Mouse (Mus musculus): ENCODE data around the gene Ruvbl2. TPM values are rescaled to one million over a fixed set of nuclear protein-coding genes. Genes with fewer than 3 reads are reported as not detected.
A peak's percentile ranks its signal among the peaks of the same experiment; 100 is the strongest.
"Not testable (repeated sequence)": the region's sequence is repeated elsewhere in the genome, so short reads cannot be mapped to it uniquely, and the experiment has no call there.

Ruvbl2 gene
- polyA plus RNA-seq, 1 experiment = 125 TPM

GRCm38 (mm10) chr7:45470869-45471268 is 33.0 kb upstream of the Ruvbl2 start:
- TF ChIP-seq CTCF (IDR thresholded peaks at IDR 0.05; ENCODE audit: borderline replicate concordance, extremely low read depth, insufficient read depth, insufficient read length) = peak; percentile 69; the same call in 1 of the 2 replicates
- no peak for TF ChIP-seq POLR2A (IDR thresholded peaks at IDR 0.05; ENCODE audit: borderline replicate concordance, extremely low read depth, insufficient read depth, insufficient read length, poor library complexity, severe bottlenecking)

GRCm38 (mm10) chr7:45467090-45467670 is 29.3 kb upstream of the Ruvbl2 start:
- DNase-seq (ENCODE audit: low read depth) = no peak
- TF ChIP-seq POLR2A (IDR thresholded peaks at IDR 0.05; ENCODE audit: borderline replicate concordance, extremely low read depth, insufficient read depth, insufficient read length, poor library complexity, severe bottlenecking) (no peak), CTCF (IDR thresholded peaks at IDR 0.05; ENCODE audit: borderline replicate concordance, extremely low read depth, insufficient read depth, insufficient read length) (no peak)

More at GRCm38 (mm10) chr7:45470869-45471268, 33.0 kb upstream of the Ruvbl2 start:
- peak; percentile 80 for DNase-seq (ENCODE audit: low read depth)

GRCm38 (mm10) chr7:45466283-45467089 is 28.6 kb upstream of the Ruvbl2 start, which contains the start of gene Bax:
TSS of gene Bax (minus strand) at chr7:45466898.
- DNase-seq (ENCODE audit: low read depth) = peak; percentile 98
- TF ChIP-seq POLR2A (IDR thresholded peaks at IDR 0.05; ENCODE audit: borderline replicate concordance, extremely low read depth, insufficient read depth, insufficient read length, poor library complexity, severe bottlenecking) (peak; percentile 94), CTCF (IDR thresholded peaks at IDR 0.05; ENCODE audit: borderline replicate concordance, extremely low read depth, insufficient read depth, insufficient read length) (no peak)

GRCm38 (mm10) chr7:45465549-45465948 is 27.7 kb upstream of the Ruvbl2 start:
- DNase-seq (ENCODE audit: low read depth) = no peak
- TF ChIP-seq CTCF (IDR thresholded peaks at IDR 0.05; ENCODE audit: borderline replicate concordance, extremely low read depth, insufficient read depth, insufficient read length) (no peak), POLR2A (IDR thresholded peaks at IDR 0.05; ENCODE audit: borderline replicate concordance, extremely low read depth, insufficient read depth, insufficient read length, poor library complexity, severe bottlenecking) (no peak)

GRCm38 (mm10) chr7:45465112-45465511 is 27.2 kb upstream of the Ruvbl2 start:
- DNase-seq (ENCODE audit: low read depth) = no peak
- TF ChIP-seq CTCF (IDR thresholded peaks at IDR 0.05; ENCODE audit: borderline replicate concordance, extremely low read depth, insufficient read depth, insufficient read length) (no peak), POLR2A (IDR thresholded peaks at IDR 0.05; ENCODE audit: borderline replicate concordance, extremely low read depth, insufficient read depth, insufficient read length, poor library complexity, severe bottlenecking) (no peak)

GRCm38 (mm10) chr7:45463987-45464778 is 26.3 kb upstream of the Ruvbl2 start:
- TF ChIP-seq CTCF (IDR thresholded peaks at IDR 0.05; ENCODE audit: borderline replicate concordance, extremely low read depth, insufficient read depth, insufficient read length) = no peak
- TF ChIP-seq POLR2A (IDR thresholded peaks at IDR 0.05; ENCODE audit: borderline replicate concordance, extremely low read depth, insufficient read depth, insufficient read length, poor library complexity, severe bottlenecking) = no peak
- DNase-seq (ENCODE audit: low read depth) = no peak

GRCm38 (mm10) chr7:45462868-45463267 is 25.0 kb upstream of the Ruvbl2 start:
- not testable (repeated sequence) for DNase-seq (ENCODE audit: low read depth)

GRCm38 (mm10) chr7:45462325-45462724 is 24.4 kb upstream of the Ruvbl2 start:
- TF ChIP-seq POLR2A (IDR thresholded peaks at IDR 0.05; ENCODE audit: borderline replicate concordance, extremely low read depth, insufficient read depth, insufficient read length, poor library complexity, severe bottlenecking) (no peak), CTCF (IDR thresholded peaks at IDR 0.05; ENCODE audit: borderline replicate concordance, extremely low read depth, insufficient read depth, insufficient read length) (no peak)
- no peak for DNase-seq (ENCODE audit: low read depth)

- DNase-seq (ENCODE audit: low read depth) = no peak
- TF ChIP-seq CTCF (IDR thresholded peaks at IDR 0.05; ENCODE audit: borderline replicate concordance, extremely low read depth, insufficient read depth, insufficient read length) (no peak), POLR2A (IDR thresholded peaks at IDR 0.05; ENCODE audit: borderline replicate concordance, extremely low read depth, insufficient read depth, insufficient read length, poor library complexity, severe bottlenecking) (no peak)
Observed at GRCm38 (mm10) chr7:45461781-45462180, 23.9 kb upstream of the Ruvbl2 start.

GRCm38 (mm10) chr7:45461326-45461725 is 23.4 kb upstream of the Ruvbl2 start:
- no peak for TF ChIP-seq CTCF (IDR thresholded peaks at IDR 0.05; ENCODE audit: borderline replicate concordance, extremely low read depth, insufficient read depth, insufficient read length)
- no peak for TF ChIP-seq POLR2A (IDR thresholded peaks at IDR 0.05; ENCODE audit: borderline replicate concordance, extremely low read depth, insufficient read depth, insufficient read length, poor library complexity, severe bottlenecking)
- DNase-seq (ENCODE audit: low read depth) = no peak

GRCm38 (mm10) chr7:45460860-45461314 is 23.0 kb upstream of the Ruvbl2 start:
- peak; percentile 70 for DNase-seq (ENCODE audit: low read depth)
- TF ChIP-seq CTCF (IDR thresholded peaks at IDR 0.05; ENCODE audit: borderline replicate concordance, extremely low read depth, insufficient read depth, insufficient read length) = no peak
- no peak for TF ChIP-seq POLR2A (IDR thresholded peaks at IDR 0.05; ENCODE audit: borderline replicate concordance, extremely low read depth, insufficient read depth, insufficient read length, poor library complexity, severe bottlenecking)
